Mouse (Mus musculus): ENCODE results near the gene Kit. TPM values are rescaled to one million over a fixed set of nuclear protein-coding genes. Genes with fewer than 3 reads are reported as not detected.

Gene Kit
- total RNA-seq, 1 experiment: 37.3 TPM

GRCm38 (mm10) chr5:75553021-75553420 is 21.7 kb upstream of the Kit start:
- Histone ChIP-seq H3K4me3 (ENCODE audit: insufficient read depth in 1 of 2, low read depth in 1 of 2, low read length in 2 of 2, poor library complexity in 1 of 2, severe bottlenecking in 1 of 2) (no peak overlapping the region), H3K9ac (ENCODE audit: insufficient read depth, low read depth, low read length, poor library complexity, severe bottlenecking) (no peak overlapping the region), H3K36me3 (ENCODE audit: control insufficient read depth, insufficient read depth, low read length, poor library complexity, severe bottlenecking) (no peaks in the 10 kb centered on the region), H3K27ac (ENCODE audit: insufficient read depth, low read depth, low read length, poor library complexity, severe bottlenecking) (no peak overlapping the region), H3K4me1 (ENCODE audit: control insufficient read depth in 2 of 2, insufficient read depth in 2 of 2, low read length in 2 of 2, poor library complexity in 1 of 2) (no peaks in the 10 kb centered on the region), H3K9me3 (ENCODE audit: control insufficient read depth, insufficient read depth, low read depth, low read length) (no peaks in the 10 kb centered on the region)
- in situ Hi-C loops (cut with MboI; ENCODE audit: low sequenced_read_pairs in 2 of 2, unreplicated experiment in 2 of 2): no loop called here
- no peak for DNase-seq (ENCODE audit: low read depth, low spot score)
- TF ChIP-seq ZC3H11A (IDR thresholded peaks at IDR 0.05; ENCODE audit: borderline replicate concordance, low read depth, low read length) (no peak), HCFC1 (IDR thresholded peaks at IDR 0.05; ENCODE audit: borderline replicate concordance, insufficient read depth, low read length) (no peak), ZNF384 (IDR thresholded peaks at IDR 0.05; ENCODE audit: low read depth, low read length) (no peak), MAFK (IDR thresholded peaks at IDR 0.05; ENCODE audit: insufficient read depth, low read depth, low read length) (no peak), CHD2 (IDR thresholded peaks at IDR 0.05; ENCODE audit: low read depth, low read length) (no peak)

- no peak overlapping the region for H3K27ac ChIP-seq (ENCODE audit: insufficient read depth, low read depth, low read length, poor library complexity, severe bottlenecking)
- H3K36me3 ChIP-seq (ENCODE audit: control insufficient read depth, insufficient read depth, low read length, poor library complexity, severe bottlenecking): no peaks in the 10 kb centered on the region
- no peaks in the 10 kb centered on the region for H3K9me3 ChIP-seq (ENCODE audit: control insufficient read depth, insufficient read depth, low read depth, low read length)
- H3K9ac ChIP-seq (ENCODE audit: insufficient read depth, low read depth, low read length, poor library complexity, severe bottlenecking): no peak overlapping the region
- no peak for DNase-seq (ENCODE audit: low read depth, low spot score)
- no peak overlapping the region for H3K4me3 ChIP-seq (ENCODE audit: insufficient read depth in 1 of 2, low read depth in 1 of 2, low read length in 2 of 2, poor library complexity in 1 of 2, severe bottlenecking in 1 of 2)
- in situ Hi-C loops (cut with MboI; ENCODE audit: low sequenced_read_pairs in 2 of 2, unreplicated experiment in 2 of 2): no loop called here
- TF ChIP-seq ZNF384 (IDR thresholded peaks at IDR 0.05; ENCODE audit: low read depth, low read length) (no peak), ZC3H11A (IDR thresholded peaks at IDR 0.05; ENCODE audit: borderline replicate concordance, low read depth, low read length) (no peak), HCFC1 (IDR thresholded peaks at IDR 0.05; ENCODE audit: borderline replicate concordance, insufficient read depth, low read length) (no peak), MAFK (IDR thresholded peaks at IDR 0.05; ENCODE audit: insufficient read depth, low read depth, low read length) (no peak), CHD2 (IDR thresholded peaks at IDR 0.05; ENCODE audit: low read depth, low read length) (no peak)
- no peaks in the 10 kb centered on the region for H3K4me1 ChIP-seq (ENCODE audit: control insufficient read depth in 2 of 2, insufficient read depth in 2 of 2, low read length in 2 of 2, poor library complexity in 1 of 2)
Observed at GRCm38 (mm10) chr5:75557636-75558035, 17.1 kb upstream of the Kit start.

GRCm38 (mm10) chr5:75559291-75559690 is 15.4 kb upstream of the Kit start:
- Histone ChIP-seq H3K36me3 (ENCODE audit: control insufficient read depth, insufficient read depth, low read length, poor library complexity, severe bottlenecking) (no peaks in the 10 kb centered on the region), H3K4me1 (ENCODE audit: control insufficient read depth in 2 of 2, insufficient read depth in 2 of 2, low read length in 2 of 2, poor library complexity in 1 of 2) (no peaks in the 10 kb centered on the region), H3K4me3 (ENCODE audit: insufficient read depth in 1 of 2, low read depth in 1 of 2, low read length in 2 of 2, poor library complexity in 1 of 2, severe bottlenecking in 1 of 2) (no peak overlapping the region), H3K27ac (ENCODE audit: insufficient read depth, low read depth, low read length, poor library complexity, severe bottlenecking) (no peak overlapping the region), H3K9me3 (ENCODE audit: control insufficient read depth, insufficient read depth, low read depth, low read length) (no peaks in the 10 kb centered on the region), H3K9ac (ENCODE audit: insufficient read depth, low read depth, low read length, poor library complexity, severe bottlenecking) (no peak overlapping the region)
- DNase-seq (ENCODE audit: low read depth, low spot score): no peak
- no peak for TF ChIP-seq MAFK (IDR thresholded peaks at IDR 0.05; ENCODE audit: insufficient read depth, low read depth, low read length)
- no peak for TF ChIP-seq HCFC1 (IDR thresholded peaks at IDR 0.05; ENCODE audit: borderline replicate concordance, insufficient read depth, low read length)
- TF ChIP-seq ZC3H11A (IDR thresholded peaks at IDR 0.05; ENCODE audit: borderline replicate concordance, low read depth, low read length): no peak
- no peak for TF ChIP-seq CHD2 (IDR thresholded peaks at IDR 0.05; ENCODE audit: low read depth, low read length)
- no peak for TF ChIP-seq ZNF384 (IDR thresholded peaks at IDR 0.05; ENCODE audit: low read depth, low read length)
- in situ Hi-C loops (cut with MboI; ENCODE audit: low sequenced_read_pairs in 2 of 2, unreplicated experiment in 2 of 2): no loop called here

DNA sequence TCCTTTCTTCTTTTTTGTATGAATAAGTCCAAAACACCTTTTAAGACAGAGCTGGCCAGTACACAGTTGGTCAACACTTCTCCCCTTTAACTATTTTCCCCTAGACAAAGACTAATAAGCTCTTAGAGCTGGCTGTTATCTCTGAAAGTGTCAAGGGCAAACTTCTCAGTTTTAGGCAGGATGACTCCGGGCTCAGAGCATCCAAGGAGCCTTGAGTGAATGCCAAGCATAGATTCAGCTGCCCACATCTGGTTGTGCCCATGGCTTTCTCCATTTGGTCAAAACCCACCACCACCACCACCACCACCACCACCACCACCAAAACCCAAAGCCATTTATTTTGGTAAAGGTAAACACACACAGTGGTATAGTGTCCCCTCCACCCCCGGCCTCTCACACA is 13.5 kb upstream of the Kit start:
- Histone ChIP-seq H3K4me3 (ENCODE audit: insufficient read depth in 1 of 2, low read depth in 1 of 2, low read length in 2 of 2, poor library complexity in 1 of 2, severe bottlenecking in 1 of 2) (no peak overlapping the region), H3K9ac (ENCODE audit: insufficient read depth, low read depth, low read length, poor library complexity, severe bottlenecking) (no peak overlapping the region), H3K27ac (ENCODE audit: insufficient read depth, low read depth, low read length, poor library complexity, severe bottlenecking) (no peak overlapping the region), H3K4me1 (ENCODE audit: control insufficient read depth in 2 of 2, insufficient read depth in 2 of 2, low read length in 2 of 2, poor library complexity in 1 of 2) (no peaks in the 10 kb centered on the region), H3K36me3 (ENCODE audit: control insufficient read depth, insufficient read depth, low read length, poor library complexity, severe bottlenecking) (no peaks in the 10 kb centered on the region), H3K9me3 (ENCODE audit: control insufficient read depth, insufficient read depth, low read depth, low read length) (no peaks in the 10 kb centered on the region)
- TF ChIP-seq ZC3H11A (IDR thresholded peaks at IDR 0.05; ENCODE audit: borderline replicate concordance, low read depth, low read length) (no peak), HCFC1 (IDR thresholded peaks at IDR 0.05; ENCODE audit: borderline replicate concordance, insufficient read depth, low read length) (no peak), CHD2 (IDR thresholded peaks at IDR 0.05; ENCODE audit: low read depth, low read length) (no peak), ZNF384 (IDR thresholded peaks at IDR 0.05; ENCODE audit: low read depth, low read length) (no peak), MAFK (IDR thresholded peaks at IDR 0.05; ENCODE audit: insufficient read depth, low read depth, low read length) (no peak)
- DNase-seq (ENCODE audit: low read depth, low spot score): no peak
- in situ Hi-C loops (cut with MboI; ENCODE audit: low sequenced_read_pairs in 2 of 2, unreplicated experiment in 2 of 2): no loop called here
